ENCODE assay signal across 24 mouse cellular contexts in the genomic region with DNA sequence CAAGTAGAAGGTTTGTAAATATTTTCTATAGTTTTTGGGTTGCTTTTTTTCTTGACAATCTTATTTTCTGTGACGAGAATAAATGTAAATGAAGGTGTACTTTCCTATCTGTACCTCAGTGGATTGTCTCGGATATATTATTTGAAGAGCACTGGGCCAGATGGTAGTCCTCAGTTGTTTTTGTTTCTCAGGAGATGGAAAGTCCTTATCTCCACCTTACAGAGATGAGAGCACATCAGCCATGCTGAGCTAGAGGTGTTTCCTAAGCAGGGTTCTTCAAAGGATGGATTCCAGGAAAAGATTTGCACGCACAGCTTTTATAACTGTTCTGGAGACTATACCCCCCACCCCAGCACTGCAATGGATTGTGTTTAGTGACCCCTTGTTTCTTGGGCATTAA. TPM values are rescaled to one million over a fixed set of nuclear protein-coding genes. Genes with fewer than 3 reads are reported as not detected.
DNase-seq lines count a peak whose midpoint lies in the region; ATAC-seq and TF ChIP-seq lines count a peak whose summit lies in the region.
"Had no signal": no experiment of that assay in that cellular context is flagged by ENCODE, and none has a peak within 500 bp of the region (broad histone marks: within the 10 kb centered on the region; RNA-seq: fewer than 3 reads in every experiment).

No protein-coding gene starts in this region.

- no peak overlapping the region for H3K4me3 ChIP-seq in liver, embryonic 11.5 days (ENCODE audit: low read depth, low read length)
- H3K4me3 ChIP-seq in liver, postnatal 0 days (ENCODE audit: low read depth, low read length), result no peak overlapping the region
- H3K4me3 ChIP-seq in MEL (ENCODE audit: control insufficient read depth in 1 of 2, insufficient read depth in 1 of 2, low read depth in 2 of 2, low read length in 2 of 2), result no peak overlapping the region
- H3K4me3 ChIP-seq in liver, embryonic 13.5 days (replicated peaks), result no peak overlapping the region
- no peak overlapping the region for H3K4me3 ChIP-seq in gastrocnemius, adult 2 months
- H3K4me3 ChIP-seq: embryonic facial prominence, embryonic 13.5 days; embryonic facial prominence, embryonic 15.5 days; erythroblast, embryonic 14.5 days; forebrain, embryonic 10.5 days; forebrain, embryonic 12.5 days had no signal

- no peaks in the 10 kb centered on the region for H3K27me3 ChIP-seq in liver, embryonic 11.5 days (replicated peaks; ENCODE audit: control insufficient read depth, insufficient read depth, low read length)
- H3K27me3 ChIP-seq in liver, postnatal 0 days (ENCODE audit: insufficient read depth, low read length), result no peaks in the 10 kb centered on the region
- H3K27me3 ChIP-seq in MEL (ENCODE audit: control insufficient read depth in 1 of 2, insufficient read depth in 2 of 2, low read length in 2 of 2), result no peaks in the 10 kb centered on the region
- H3K27me3 ChIP-seq in liver, embryonic 13.5 days, result no peaks in the 10 kb centered on the region
- H3K27me3 ChIP-seq: embryonic facial prominence, embryonic 13.5 days; embryonic facial prominence, embryonic 15.5 days; forebrain, embryonic 12.5 days; Patski had no signal

- no peak for TF ChIP-seq POLR2A in MEL (IDR thresholded peaks at IDR 0.05; ENCODE audit: control insufficient read depth in 1 of 2, insufficient read depth in 1 of 2, low read depth in 1 of 2, low read length in 2 of 2, poor library complexity in 1 of 2)

- intact Hi-C loops in gastrocnemius, adult 2 months (cut with DNase I), result no loop called here

- no peak for TF ChIP-seq RAD21 in MEL (IDR thresholded peaks at IDR 0.05; ENCODE audit: low read depth, low read length)

- no peak overlapping the region for H3K4me2 ChIP-seq in liver, embryonic 11.5 days
- no peak overlapping the region for H3K4me2 ChIP-seq in liver, postnatal 0 days (ENCODE audit: low read depth, low read length)
- H3K4me2 ChIP-seq in liver, embryonic 13.5 days, result no peak overlapping the region
- H3K4me2 ChIP-seq: embryonic facial prominence, embryonic 13.5 days; embryonic facial prominence, embryonic 15.5 days; forebrain, embryonic 12.5 days had no signal

- peaks cover 11% of the 10 kb centered on the region; the same call in 1 of the 2 replicates for H3K36me3 ChIP-seq in liver, embryonic 11.5 days (ENCODE audit: control insufficient read depth, insufficient read depth, low read length)
- H3K36me3 ChIP-seq in liver, postnatal 0 days (replicated peaks; ENCODE audit: insufficient read depth, low read length), result peaks cover 16% of the 10 kb centered on the region
- peaks cover 3 to 14% of the 10 kb centered on the region in 2 experiments for H3K36me3 ChIP-seq in MEL (ENCODE audit: control insufficient read depth in 1 of 2, insufficient read depth in 2 of 2, low read length in 2 of 2)
- H3K36me3 ChIP-seq in liver, embryonic 13.5 days, result peaks cover 40% of the 10 kb centered on the region

- H3K9me3 ChIP-seq in liver, embryonic 11.5 days (ENCODE audit: control insufficient read depth, low read length), result no peaks in the 10 kb centered on the region
- no peaks in the 10 kb centered on the region for H3K9me3 ChIP-seq in liver, postnatal 0 days (ENCODE audit: low read length)
- H3K9me3 ChIP-seq in MEL (replicated peaks; ENCODE audit: insufficient read depth, low read length), result no peaks in the 10 kb centered on the region
- no peaks in the 10 kb centered on the region for H3K9me3 ChIP-seq in liver, embryonic 13.5 days (replicated peaks)
- H3K9me3 ChIP-seq: embryonic facial prominence, embryonic 13.5 days; embryonic facial prominence, embryonic 15.5 days; forebrain, embryonic 10.5 days; forebrain, embryonic 12.5 days had no signal

- peaks cover 13% of the 10 kb centered on the region for H3K79me2 ChIP-seq in MEL (ENCODE audit: control insufficient read depth, insufficient read depth, low read length, poor library complexity)

- WGBS in liver, embryonic 11.5 days, result 70% methylated on average over 3 of the region's 3 CpGs
- WGBS in liver, postnatal 0 days (ENCODE audit: insufficient replicate concordance), result 59% methylated on average over 3 of the region's 3 CpGs
- WGBS in liver, embryonic 13.5 days (ENCODE audit: insufficient replicate concordance), result 37% methylated on average over 3 of the region's 3 CpGs

- H3K9ac ChIP-seq in liver, embryonic 11.5 days (ENCODE audit: low read depth, low read length), result no peak overlapping the region
- no peak overlapping the region for H3K9ac ChIP-seq in liver, postnatal 0 days (replicated peaks)
- H3K9ac ChIP-seq in MEL (ENCODE audit: control insufficient read depth, low read depth, low read length, poor library complexity, severe bottlenecking), result no peak overlapping the region
- H3K9ac ChIP-seq in liver, embryonic 13.5 days, result no peak overlapping the region
- H3K9ac ChIP-seq: embryonic facial prominence, embryonic 13.5 days; embryonic facial prominence, embryonic 15.5 days; forebrain, embryonic 12.5 days had no signal

- H3K4me1 ChIP-seq in liver, embryonic 11.5 days (replicated peaks; ENCODE audit: control insufficient read depth, insufficient read depth, low read length), result peaks cover 6% of the 10 kb centered on the region
- peaks cover 7% of the 10 kb centered on the region for H3K4me1 ChIP-seq in liver, postnatal 0 days (ENCODE audit: insufficient read depth)
- peaks cover 0 to 1% of the 10 kb centered on the region in 2 experiments; a peak in 1 of 4 replicates for H3K4me1 ChIP-seq in MEL (ENCODE audit: control insufficient read depth in 1 of 2, insufficient read depth in 2 of 2, low read length in 2 of 2)
- H3K4me1 ChIP-seq in liver, embryonic 13.5 days (replicated peaks), result peaks cover 32% of the 10 kb centered on the region
- H3K4me1 ChIP-seq: forebrain, embryonic 10.5 days; forebrain, embryonic 12.5 days had no signal

- ATAC-seq in liver, embryonic 11.5 days (replicated peaks; ENCODE audit: low FRiP score), result peak; percentile 61
- no peak for ATAC-seq in liver, postnatal 0 days
- peak; percentile 64 for ATAC-seq in liver, embryonic 13.5 days (ENCODE audit: low read depth)
- ATAC-seq: forebrain, embryonic 14.5 days; forebrain, embryonic 16.5 days; Patski had no signal

- TF ChIP-seq CTCF in liver, postnatal 0 days (IDR thresholded peaks at IDR 0.05; ENCODE audit: low read depth), result no peak
- TF ChIP-seq CTCF in MEL (IDR thresholded peaks at IDR 0.05 in 2 of 3, conservative IDR thresholded peaks at IDR 0.05 in 1 of 3; ENCODE audit: control insufficient read depth in 1 of 3, insufficient read depth in 1 of 3, low read depth in 2 of 3, low read length in 3 of 3, poor library complexity in 1 of 3, severe bottlenecking in 1 of 3), result no peak
- no peak for TF ChIP-seq CTCF in gastrocnemius, adult 2 months (IDR thresholded peaks at IDR 0.05)

- H3K27ac ChIP-seq in liver, embryonic 11.5 days (ENCODE audit: low read depth, low read length), result no peak overlapping the region
- H3K27ac ChIP-seq in liver, postnatal 0 days (ENCODE audit: low read depth), result no peak overlapping the region
- no peak overlapping the region for H3K27ac ChIP-seq in MEL (ENCODE audit: control insufficient read depth, low read depth, low read length)
- H3K27ac ChIP-seq in liver, embryonic 13.5 days, result no peak overlapping the region
- H3K27ac ChIP-seq in gastrocnemius, adult 2 months, result no peak overlapping the region
- H3K27ac ChIP-seq: embryonic facial prominence, embryonic 13.5 days; embryonic facial prominence, embryonic 15.5 days; forebrain, embryonic 10.5 days; forebrain, embryonic 12.5 days had no signal

- TF ChIP-seq EP300 in liver, postnatal 0 days (IDR thresholded peaks at IDR 0.05; ENCODE audit: low read depth), result no peak
- TF ChIP-seq EP300 in MEL (IDR thresholded peaks at IDR 0.05; ENCODE audit: low read depth in 1 of 2, low read length in 2 of 2), result no peak

- no peak for DNase-seq in liver, embryonic 11.5 days (ENCODE audit: low spot score)
- no peak for DNase-seq in liver, postnatal 0 days
- DNase-seq in MEL (ENCODE audit: low read depth, low spot score), result no peak
- no peak for DNase-seq in liver, embryonic 13.5 days
- DNase-seq in thymus, postnatal 0 days (ENCODE audit: low spot score), result no peak
- no peak for DNase-seq in gastrocnemius, adult 2 months
- DNase-seq: adrenal gland, adult 2 months; adrenal gland, postnatal 10 days; adrenal gland, postnatal 25 days; cerebellum, adult 11 months; cerebellum, adult 18-20 months; cerebellum, adult 8-10 months; cerebellum, adult 9-11 months; cerebellum, postnatal 14 days; cerebellum, postnatal 36 days; embryo, embryonic 11 days had no signal

TF ChIP-seq in MEL, 35 proteins besides CTCF, POLR2A, EP300 and RAD21:
- TF ChIP-seq TAL1 (IDR thresholded peaks at IDR 0.05; ENCODE audit: low read length) (0 out of 2 replicates have a peak, but pooled peaks have one; percentile 18), ETS1 (IDR thresholded peaks at IDR 0.05; ENCODE audit: low read depth, low read length) (no peak)

RNA-seq across cellular contexts. Expression of a gene that starts 9.3 kb away (rescaled TPM):
- 13.1 TPM in 2 replicates for polyA plus RNA-seq in liver, embryonic 11.5 days (2014; fragmentation: Nextera tagmentation; extraction: Ambion mirVana)
- polyA plus RNA-seq in liver, postnatal 0 days (2015; fragmentation: Nextera tagmentation; extraction: Ambion mirVana), result 1.9 and 2.2 TPM in 2 replicates
- 6.4 and 7.2 TPM in 2 replicates for total RNA-seq in MEL (2012; rRNA removed)
- polyA plus RNA-seq in MEL (2012; ENCODE audit: insufficient read depth in 1 of 2, insufficient read length in 2 of 2, low read depth in 1 of 2, low replicate concordance in 2 of 2, missing spikeins in 1 of 2), result 100 to 1,000 TPM in 1 of 2 experiments, 10 to 100 TPM in 1; 25.4 to 353 TPM
- 3.4 and 4.3 TPM in 2 replicates for polyA plus RNA-seq in liver, embryonic 13.5 days (2015; fragmentation: Nextera tagmentation; extraction: Ambion mirVana)
- 13.6 and 19.0 TPM in 2 replicates for polyA plus RNA-seq in thymus, postnatal 0 days (2015; fragmentation: Nextera tagmentation; extraction: Ambion mirVana)
- 10 to 100 TPM; 32.0 to 44.5 TPM for total RNA-seq in gastrocnemius, adult 2 months (2021)
